Mouse (Mus musculus): ENCODE data around the gene Ipo5. TPM values are rescaled to one million over a fixed set of nuclear protein-coding genes. Genes with fewer than 3 reads are reported as not detected.
A peak's percentile ranks its signal among the peaks of the same experiment; 100 is the strongest.

The Ipo5 gene
- total and polyA plus RNA-seq, 2 experiments, result 8.1 to 32.4 TPM

DNA sequence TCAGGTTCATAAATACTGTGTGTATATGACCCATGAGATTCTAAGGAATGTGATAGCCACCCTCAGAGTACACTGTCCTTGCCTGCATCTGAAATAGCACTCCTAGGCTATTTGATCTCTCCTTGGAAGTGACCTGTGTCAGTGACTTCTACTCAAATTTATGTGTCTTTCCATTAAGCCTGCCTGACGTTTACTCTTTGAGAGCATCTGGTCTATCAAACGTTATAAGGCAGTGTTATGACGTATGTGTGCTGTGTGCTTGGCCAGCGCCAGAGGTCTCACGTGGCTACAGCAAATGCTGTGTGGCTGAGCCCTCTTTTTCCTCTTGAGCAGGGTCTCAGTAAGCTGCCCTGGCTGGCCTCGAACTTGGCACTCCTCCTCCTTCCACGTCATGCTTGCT is 34.1 kb downstream of the Ipo5 start:
- DNase-seq (ENCODE audit: extremely low read depth, low read depth, low spot score), result no peak
- peaks cover 49% of the 10 kb centered on the region for H3K36me3 ChIP-seq (ENCODE audit: control insufficient read depth, insufficient read depth, low read length)
- no peaks in the 10 kb centered on the region for H3K27me3 ChIP-seq (ENCODE audit: control insufficient read depth, insufficient read depth, low read length)
- no peaks in the 10 kb centered on the region for H3K4me1 ChIP-seq (ENCODE audit: control insufficient read depth, insufficient read depth, low read length)
- no peak overlapping the region for H3K9ac ChIP-seq (ENCODE audit: low read depth, low read length)
- 90% methylated on average over 7 of the region's 7 CpGs for WGBS
- no peak overlapping the region for H3K4me3 ChIP-seq (ENCODE audit: insufficient read depth, low read depth, low read length)
- TF ChIP-seq POLR2A (IDR thresholded peaks at IDR 0.05; ENCODE audit: extremely low read depth, insufficient read depth, low read length) (no peak), CTCF (IDR thresholded peaks at IDR 0.05; ENCODE audit: low read depth, low read length) (no peak)
- H3K27ac ChIP-seq (replicated peaks; ENCODE audit: insufficient read depth, low read depth, low read length), result no peak overlapping the region
- no peaks in the 10 kb centered on the region for H3K79me2 ChIP-seq (ENCODE audit: control insufficient read depth, insufficient read depth, low read length)

DNA sequence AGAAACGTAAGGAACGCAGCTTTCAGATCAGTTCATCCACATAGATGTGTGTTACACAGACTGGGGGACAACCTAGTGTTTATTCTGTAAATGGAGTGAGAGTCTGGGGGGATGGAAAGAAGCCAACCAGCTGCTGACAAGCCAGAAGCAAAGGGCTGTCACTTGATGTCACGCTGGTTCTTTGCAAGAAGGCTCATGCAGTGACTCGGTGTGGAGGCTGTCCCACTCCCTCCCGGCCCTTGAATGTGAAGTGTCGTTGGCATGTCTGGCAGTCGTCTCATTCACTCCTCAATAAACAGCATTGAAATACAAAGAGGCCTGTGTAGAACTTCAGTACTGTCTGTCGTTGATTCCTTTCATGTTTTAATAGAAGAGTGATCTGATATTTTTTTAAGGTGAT is 36.1 kb downstream of the Ipo5 start:
- 92% methylated on average over 8 of the region's 8 CpGs for WGBS
- no peaks in the 10 kb centered on the region for H3K27me3 ChIP-seq (ENCODE audit: control insufficient read depth, insufficient read depth, low read length)
- no peak overlapping the region for H3K27ac ChIP-seq (replicated peaks; ENCODE audit: insufficient read depth, low read depth, low read length)
- no peaks in the 10 kb centered on the region for H3K4me1 ChIP-seq (ENCODE audit: control insufficient read depth, insufficient read depth, low read length)
- no peak for DNase-seq (ENCODE audit: extremely low read depth, low read depth, low spot score)
- no peak overlapping the region for H3K4me3 ChIP-seq (ENCODE audit: insufficient read depth, low read depth, low read length)
- peaks cover 33% of the 10 kb centered on the region for H3K36me3 ChIP-seq (ENCODE audit: control insufficient read depth, insufficient read depth, low read length)
- H3K9ac ChIP-seq (ENCODE audit: low read depth, low read length), result no peak overlapping the region
- no peaks in the 10 kb centered on the region for H3K79me2 ChIP-seq (ENCODE audit: control insufficient read depth, insufficient read depth, low read length)
- no peak for TF ChIP-seq POLR2A (IDR thresholded peaks at IDR 0.05; ENCODE audit: extremely low read depth, insufficient read depth, low read length)
- TF ChIP-seq CTCF (IDR thresholded peaks at IDR 0.05; ENCODE audit: low read depth, low read length), result no peak

DNA sequence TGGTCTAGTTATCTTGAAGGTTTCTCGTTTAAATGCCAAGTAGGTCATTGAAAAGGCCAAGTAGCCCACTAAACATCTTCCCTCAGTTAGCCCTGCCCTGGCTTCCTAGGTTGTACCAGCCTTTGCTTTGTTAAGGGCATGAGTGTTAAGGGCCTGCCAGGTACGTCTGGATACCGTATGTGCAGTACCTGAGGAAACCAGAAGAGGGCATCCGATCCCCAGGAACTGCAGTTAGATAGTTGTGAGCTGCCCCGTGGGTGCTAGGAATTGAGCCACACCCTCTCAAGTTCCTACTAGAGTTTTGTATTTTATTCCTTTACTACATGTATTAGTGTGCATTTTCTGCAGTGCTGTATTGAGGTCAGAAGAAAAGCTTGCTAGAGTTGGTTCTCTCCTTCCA is 38.0 kb downstream of the Ipo5 start:
- WGBS, result 95% methylated on average over 5 of the region's 5 CpGs
- Histone ChIP-seq H3K27me3 (ENCODE audit: control insufficient read depth, insufficient read depth, low read length) (no peaks in the 10 kb centered on the region), H3K27ac (replicated peaks; ENCODE audit: insufficient read depth, low read depth, low read length) (no peak overlapping the region), H3K4me1 (ENCODE audit: control insufficient read depth, insufficient read depth, low read length) (no peaks in the 10 kb centered on the region), H3K36me3 (ENCODE audit: control insufficient read depth, insufficient read depth, low read length) (peaks cover 26% of the 10 kb centered on the region), H3K79me2 (ENCODE audit: control insufficient read depth, insufficient read depth, low read length) (no peaks in the 10 kb centered on the region), H3K9ac (ENCODE audit: low read depth, low read length) (no peak overlapping the region), H3K4me3 (ENCODE audit: insufficient read depth, low read depth, low read length) (no peak overlapping the region)
- TF ChIP-seq CTCF (IDR thresholded peaks at IDR 0.05; ENCODE audit: low read depth, low read length), result peak; percentile 15; the same call in 1 of the 2 replicates
- no peak for TF ChIP-seq POLR2A (IDR thresholded peaks at IDR 0.05; ENCODE audit: extremely low read depth, insufficient read depth, low read length)
- no peak for DNase-seq (ENCODE audit: extremely low read depth, low read depth, low spot score)

DNA sequence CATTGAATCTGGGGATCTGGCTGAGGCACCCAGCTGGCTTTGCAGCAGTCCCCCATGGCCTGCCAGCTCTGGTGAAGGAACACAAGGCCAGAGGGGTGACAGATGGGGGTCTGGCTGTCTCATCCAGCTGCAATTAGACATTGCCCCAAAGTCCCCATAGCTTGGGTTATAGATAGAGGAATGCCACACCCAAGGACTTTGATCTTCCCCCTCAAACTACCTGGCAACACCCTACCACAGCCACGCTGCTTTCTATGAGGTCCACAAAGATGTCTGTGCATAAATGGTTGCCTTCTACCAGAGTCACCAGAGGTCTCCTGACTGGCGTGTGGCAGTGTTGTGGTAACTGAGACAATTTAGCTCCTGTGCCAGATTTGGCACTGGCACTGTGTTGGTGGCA is 39.0 kb downstream of the Ipo5 start:
- no peak overlapping the region for H3K27ac ChIP-seq (replicated peaks; ENCODE audit: insufficient read depth, low read depth, low read length)
- 93% methylated on average over 2 of the region's 2 CpGs for WGBS

DNA sequence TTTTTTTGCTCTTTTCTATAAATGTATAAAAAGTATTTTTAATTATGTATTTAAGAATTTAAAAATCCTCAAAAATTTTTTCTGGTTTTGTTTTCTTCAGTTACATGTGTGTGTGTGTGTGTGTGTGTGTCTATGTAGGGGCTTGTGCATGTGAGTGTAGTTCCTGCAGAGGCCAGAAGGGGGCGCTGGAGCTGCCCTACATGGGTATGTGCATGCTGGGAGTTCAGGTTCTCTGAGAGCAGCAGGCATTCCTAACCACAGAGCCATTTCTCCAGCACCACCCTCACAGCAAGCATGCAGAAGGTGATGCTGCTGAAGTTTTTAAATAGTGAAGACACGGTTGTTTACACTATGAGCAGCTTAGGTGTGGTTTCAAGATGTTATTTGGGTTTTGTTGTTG is 41.4 kb downstream of the Ipo5 start:
- Histone ChIP-seq H3K4me1 (ENCODE audit: control insufficient read depth, insufficient read depth, low read length) (no peaks in the 10 kb centered on the region), H3K9ac (ENCODE audit: low read depth, low read length) (no peak overlapping the region), H3K79me2 (ENCODE audit: control insufficient read depth, insufficient read depth, low read length) (no peaks in the 10 kb centered on the region), H3K4me3 (ENCODE audit: insufficient read depth, low read depth, low read length) (no peak overlapping the region), H3K27me3 (ENCODE audit: control insufficient read depth, insufficient read depth, low read length) (no peaks in the 10 kb centered on the region), H3K27ac (replicated peaks; ENCODE audit: insufficient read depth, low read depth, low read length) (no peak overlapping the region), H3K36me3 (ENCODE audit: control insufficient read depth, insufficient read depth, low read length) (peaks cover 4% of the 10 kb centered on the region; the same call in 1 of the 2 replicates)
- WGBS, result 44% methylated on average over 2 of the region's 2 CpGs
- TF ChIP-seq CTCF (IDR thresholded peaks at IDR 0.05; ENCODE audit: low read depth, low read length), result peak; percentile 50
- TF ChIP-seq POLR2A (IDR thresholded peaks at IDR 0.05; ENCODE audit: extremely low read depth, insufficient read depth, low read length), result no peak
- DNase-seq (ENCODE audit: extremely low read depth, low read depth, low spot score), result no peak

More for the DNA sequence above, 39.0 kb downstream of the Ipo5 start:
- peaks cover 21% of the 10 kb centered on the region for H3K36me3 ChIP-seq (ENCODE audit: control insufficient read depth, insufficient read depth, low read length)
- no peaks in the 10 kb centered on the region for H3K27me3 ChIP-seq (ENCODE audit: control insufficient read depth, insufficient read depth, low read length)
- no peak overlapping the region for H3K4me3 ChIP-seq (ENCODE audit: insufficient read depth, low read depth, low read length)
- no peak overlapping the region for H3K9ac ChIP-seq (ENCODE audit: low read depth, low read length)
- no peaks in the 10 kb centered on the region for H3K4me1 ChIP-seq (ENCODE audit: control insufficient read depth, insufficient read depth, low read length)
- TF ChIP-seq POLR2A (IDR thresholded peaks at IDR 0.05; ENCODE audit: extremely low read depth, insufficient read depth, low read length) (no peak), CTCF (IDR thresholded peaks at IDR 0.05; ENCODE audit: low read depth, low read length) (no peak)
- DNase-seq (ENCODE audit: extremely low read depth, low read depth, low spot score), result no peak
- no peaks in the 10 kb centered on the region for H3K79me2 ChIP-seq (ENCODE audit: control insufficient read depth, insufficient read depth, low read length)

DNA sequence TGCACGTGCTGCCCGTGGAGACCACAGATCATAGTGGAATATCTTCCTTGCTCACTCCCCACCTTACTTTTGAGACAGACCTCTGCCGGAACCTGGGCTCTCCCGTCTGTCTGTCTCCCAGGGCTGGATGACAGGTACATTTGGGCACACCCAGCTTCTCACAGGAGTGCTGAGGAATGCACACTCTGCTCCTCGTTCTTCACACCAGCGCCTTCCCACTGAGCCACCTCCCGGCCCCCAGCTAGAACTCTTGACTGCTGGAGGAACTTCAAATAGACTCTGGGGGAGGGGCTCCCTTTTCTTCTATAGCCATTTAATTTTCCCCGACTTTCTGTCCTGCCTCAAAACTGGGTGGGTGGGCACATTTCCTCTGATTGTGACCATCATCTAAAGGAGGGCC is 49.5 kb downstream of the Ipo5 start:
- Histone ChIP-seq H3K27ac (replicated peaks; ENCODE audit: insufficient read depth, low read depth, low read length) (no peak overlapping the region), H3K4me1 (ENCODE audit: control insufficient read depth, insufficient read depth, low read length) (no peaks in the 10 kb centered on the region), H3K27me3 (ENCODE audit: control insufficient read depth, insufficient read depth, low read length) (no peaks in the 10 kb centered on the region), H3K9ac (ENCODE audit: low read depth, low read length) (no peak overlapping the region), H3K4me3 (ENCODE audit: insufficient read depth, low read depth, low read length) (no peak overlapping the region), H3K36me3 (ENCODE audit: control insufficient read depth, insufficient read depth, low read length) (no peaks in the 10 kb centered on the region), H3K79me2 (ENCODE audit: control insufficient read depth, insufficient read depth, low read length) (no peaks in the 10 kb centered on the region)
- 71% methylated on average over 8 of the region's 8 CpGs for WGBS
- TF ChIP-seq POLR2A (IDR thresholded peaks at IDR 0.05; ENCODE audit: extremely low read depth, insufficient read depth, low read length) (no peak), CTCF (IDR thresholded peaks at IDR 0.05; ENCODE audit: low read depth, low read length) (no peak)
- DNase-seq (ENCODE audit: extremely low read depth, low read depth, low spot score), result no peak

Data from liver, adult 2 months (tissue).